Comparison of ENCODE assay signal across 10 mouse cellular contexts in genomic region chr3:52663161-52663602, GRCm38 (mm10).
DNase-seq lines count a peak whose midpoint lies in the region; ATAC-seq and TF ChIP-seq lines count a peak whose summit lies in the region.
"Had no signal": no experiment of that assay in that cellular context is flagged by ENCODE, and none has a peak within 500 bp of the region (broad histone marks: within the 10 kb centered on the region; RNA-seq: fewer than 3 reads in every experiment).

No protein-coding gene starts in this region.

- no peak overlapping the region for H3K27ac ChIP-seq in lung, postnatal 0 days (ENCODE audit: low read length)
- H3K27ac ChIP-seq in liver, embryonic 11.5 days (ENCODE audit: low read depth, low read length) = no peak overlapping the region
- H3K27ac ChIP-seq: macrophage had no signal

- H3K27me3 ChIP-seq in lung, postnatal 0 days (replicated peaks; ENCODE audit: insufficient read depth, low read length) = no peaks in the 10 kb centered on the region
- no peaks in the 10 kb centered on the region for H3K27me3 ChIP-seq in liver, embryonic 11.5 days (replicated peaks; ENCODE audit: control insufficient read depth, insufficient read depth, low read length)
- H3K27me3 ChIP-seq: CH12.LX had no signal

- no peak for TF ChIP-seq CTCF in brain, embryonic 14.5 days (IDR thresholded peaks at IDR 0.05; ENCODE audit: borderline replicate concordance, extremely low read depth, insufficient read depth, insufficient read length)
- no peak for TF ChIP-seq CTCF in lung, postnatal 0 days (IDR thresholded peaks at IDR 0.05)

- no peak overlapping the region for H3K4me3 ChIP-seq in lung, postnatal 0 days (ENCODE audit: low read depth, low read length)
- no peak overlapping the region for H3K4me3 ChIP-seq in liver, embryonic 11.5 days (ENCODE audit: low read depth, low read length)

- no peak for TF ChIP-seq EP300 in lung, postnatal 0 days (IDR thresholded peaks at IDR 0.05)

- H3K9me3 ChIP-seq in lung, postnatal 0 days (ENCODE audit: low read length) = no peaks in the 10 kb centered on the region
- H3K9me3 ChIP-seq in liver, embryonic 11.5 days (ENCODE audit: control insufficient read depth, low read length) = no peaks in the 10 kb centered on the region

- 63% methylated on average over 5 of the region's 5 CpGs for WGBS in lung, postnatal 0 days
- WGBS in liver, embryonic 11.5 days = 62% methylated on average over 5 of the region's 5 CpGs

- H3K4me2 ChIP-seq in lung, postnatal 0 days (replicated peaks; ENCODE audit: low read depth, low read length) = no peak overlapping the region
- H3K4me2 ChIP-seq in liver, embryonic 11.5 days = no peak overlapping the region

- peak; percentile 50 for ATAC-seq in lung, postnatal 0 days
- no peak for ATAC-seq in erythroid progenitor cell, adult 5-6 weeks (replicated peaks; ENCODE audit: low FRiP score, poor library complexity, severe bottlenecking)
- ATAC-seq in liver, embryonic 11.5 days (replicated peaks; ENCODE audit: low FRiP score) = no peak

- no peak for TF ChIP-seq POLR2A in brain, embryonic 14.5 days (IDR thresholded peaks at IDR 0.05; ENCODE audit: borderline replicate concordance, extremely low read depth, insufficient read depth, insufficient read length, poor library complexity, severe bottlenecking)

- H3K9ac ChIP-seq in lung, postnatal 0 days (replicated peaks; ENCODE audit: low read depth) = no peak overlapping the region
- H3K9ac ChIP-seq in liver, embryonic 11.5 days (ENCODE audit: low read depth, low read length) = no peak overlapping the region

- DNase-seq in layer of hippocampus, adult 11-12 months (ENCODE audit: low spot score) = peak; percentile 49
- DNase-seq in layer of hippocampus, postnatal 25 days (ENCODE audit: extremely low spot score in 1 of 2, low spot score in 1 of 2) = no peak
- peak; percentile 76 for DNase-seq in brain, embryonic 14.5 days (ENCODE audit: low read depth)
- DNase-seq in forelimb bud, embryonic 11.5 days (ENCODE audit: low read depth, low spot score) = peak; percentile 63
- DNase-seq in lung, postnatal 0 days (ENCODE audit: low spot score) = peak; percentile 27
- DNase-seq in liver, embryonic 11.5 days (ENCODE audit: low spot score) = no peak
- DNase-seq in left cerebral cortex, adult 18-20 months (ENCODE audit: low spot score in 2 of 2) = no peak

- no peaks in the 10 kb centered on the region for H3K4me1 ChIP-seq in lung, postnatal 0 days (ENCODE audit: insufficient read depth, low read depth, low read length)
- H3K4me1 ChIP-seq in liver, embryonic 11.5 days (replicated peaks; ENCODE audit: control insufficient read depth, insufficient read depth, low read length) = no peaks in the 10 kb centered on the region

- no peaks in the 10 kb centered on the region for H3K36me3 ChIP-seq in lung, postnatal 0 days (ENCODE audit: insufficient read depth, low read length)
- no peaks in the 10 kb centered on the region for H3K36me3 ChIP-seq in liver, embryonic 11.5 days (ENCODE audit: control insufficient read depth, insufficient read depth, low read length)

Comparison
In these comparisons a context has a peak if more than half of its experiments do, and no peak if none do; other contexts are left out.
1. DNase-seq: peak in layer of hippocampus, adult 11-12 months (single experiment), brain, embryonic 14.5 days (single experiment), forelimb bud, embryonic 11.5 days (single experiment) and lung, postnatal 0 days (single experiment); none in layer of hippocampus, postnatal 25 days (0 of 2), liver, embryonic 11.5 days (single experiment) and left cerebral cortex, adult 18-20 months (0 of 2).